Mouse (Mus musculus): Measurements from ENCODE around the gene Sfmbt2. TPM values are rescaled to one million over a fixed set of nuclear protein-coding genes. Genes with fewer than 3 reads are reported as not detected.

Sfmbt2 gene
- polyA plus RNA-seq, 1 experiment from 2014 or later: 7.7 TPM

GRCm38 (mm10) chr2:10569392-10569791 is 199.1 kb downstream of the Sfmbt2 start:
- 47% methylated on average over 6 of the region's 6 CpGs for WGBS
- no peaks in the 10 kb centered on the region for H3K9me3 ChIP-seq (ENCODE audit: control insufficient read depth, low read length)
- peak; percentile 67; the same call in 1 of the 2 replicates for ATAC-seq (ENCODE audit: low FRiP score)

GRCm38 (mm10) chr2:10572311-10572710 is 202.0 kb downstream of the Sfmbt2 start:
- H3K9me3 ChIP-seq (ENCODE audit: control insufficient read depth, low read length): no peaks in the 10 kb centered on the region
- no peak overlapping the region for H3K27ac ChIP-seq
- H3K4me1 ChIP-seq (replicated peaks; ENCODE audit: control insufficient read depth, insufficient read depth, low read length): no peaks in the 10 kb centered on the region
- no peak overlapping the region for H3K9ac ChIP-seq
- no peaks in the 10 kb centered on the region for H3K27me3 ChIP-seq (ENCODE audit: control insufficient read depth, insufficient read depth, low read length)
- no peaks in the 10 kb centered on the region for H3K36me3 ChIP-seq (replicated peaks; ENCODE audit: control insufficient read depth, insufficient read depth)
- H3K4me2 ChIP-seq (replicated peaks): no peak overlapping the region
- no peak for DNase-seq (ENCODE audit: low spot score)
- H3K4me3 ChIP-seq (replicated peaks; ENCODE audit: low read length): no peak overlapping the region
- ATAC-seq (ENCODE audit: low FRiP score): no peak
- WGBS: 87% methylated on average over 4 of the region's 4 CpGs

More at GRCm38 (mm10) chr2:10569392-10569791, 199.1 kb downstream of the Sfmbt2 start:
- H3K9ac ChIP-seq: no peak overlapping the region
- no peak for DNase-seq (ENCODE audit: low spot score)
- H3K36me3 ChIP-seq (replicated peaks; ENCODE audit: control insufficient read depth, insufficient read depth): no peaks in the 10 kb centered on the region
- no peaks in the 10 kb centered on the region for H3K4me1 ChIP-seq (replicated peaks; ENCODE audit: control insufficient read depth, insufficient read depth, low read length)
- no peak overlapping the region for H3K27ac ChIP-seq
- H3K27me3 ChIP-seq (ENCODE audit: control insufficient read depth, insufficient read depth, low read length): no peaks in the 10 kb centered on the region
- no peak overlapping the region for H3K4me3 ChIP-seq (replicated peaks; ENCODE audit: low read length)
- H3K4me2 ChIP-seq (replicated peaks): no peak overlapping the region

- H3K27ac ChIP-seq: no peak overlapping the region
- WGBS: 89% methylated on average over 3 of the region's 3 CpGs
- H3K4me1 ChIP-seq (replicated peaks; ENCODE audit: control insufficient read depth, insufficient read depth, low read length): no peaks in the 10 kb centered on the region
- ATAC-seq (ENCODE audit: low FRiP score): no peak
- H3K27me3 ChIP-seq (ENCODE audit: control insufficient read depth, insufficient read depth, low read length): no peaks in the 10 kb centered on the region
- no peak overlapping the region for H3K4me3 ChIP-seq (replicated peaks; ENCODE audit: low read length)
- no peak overlapping the region for H3K9ac ChIP-seq
- DNase-seq (ENCODE audit: low spot score): no peak
- H3K36me3 ChIP-seq (replicated peaks; ENCODE audit: control insufficient read depth, insufficient read depth): no peaks in the 10 kb centered on the region
- H3K9me3 ChIP-seq (ENCODE audit: control insufficient read depth, low read length): no peaks in the 10 kb centered on the region
- H3K4me2 ChIP-seq (replicated peaks): no peak overlapping the region
Measured at GRCm38 (mm10) chr2:10575962-10576740, 205.8 kb downstream of the Sfmbt2 start.

DNA sequence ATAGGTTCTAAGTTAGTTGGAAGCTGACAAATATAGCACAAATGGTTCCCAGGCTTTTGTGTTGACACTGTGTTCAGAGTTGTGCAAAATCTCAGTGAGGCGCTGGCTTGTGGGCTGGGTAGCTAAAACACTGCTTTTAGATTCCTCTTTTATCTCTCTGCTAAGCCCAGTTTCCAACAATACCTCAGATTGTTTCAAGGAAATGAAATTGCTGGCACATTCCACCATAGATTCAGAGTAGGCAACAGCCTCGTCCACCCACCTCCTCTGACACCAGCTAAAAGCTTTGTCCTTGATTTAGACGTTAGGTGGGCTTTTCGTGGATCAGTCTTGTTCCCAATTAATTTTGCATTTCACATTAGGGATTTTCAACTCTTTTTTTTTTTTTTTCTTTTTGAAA is 212.4 kb downstream of the Sfmbt2 start:
- H3K4me3 ChIP-seq (replicated peaks; ENCODE audit: low read length): no peak overlapping the region
- no peaks in the 10 kb centered on the region for H3K9me3 ChIP-seq (ENCODE audit: control insufficient read depth, low read length)
- H3K4me2 ChIP-seq (replicated peaks): no peak overlapping the region
- no peak overlapping the region for H3K9ac ChIP-seq
- DNase-seq (ENCODE audit: low spot score) (no peak), ATAC-seq (ENCODE audit: low FRiP score) (no peak)
- H3K27ac ChIP-seq: no peak overlapping the region
- no peaks in the 10 kb centered on the region for H3K4me1 ChIP-seq (replicated peaks; ENCODE audit: control insufficient read depth, insufficient read depth, low read length)
- WGBS: 71% methylated on average over 4 of the region's 4 CpGs
- no peaks in the 10 kb centered on the region for H3K36me3 ChIP-seq (replicated peaks; ENCODE audit: control insufficient read depth, insufficient read depth)
- no peaks in the 10 kb centered on the region for H3K27me3 ChIP-seq (ENCODE audit: control insufficient read depth, insufficient read depth, low read length)

DNA sequence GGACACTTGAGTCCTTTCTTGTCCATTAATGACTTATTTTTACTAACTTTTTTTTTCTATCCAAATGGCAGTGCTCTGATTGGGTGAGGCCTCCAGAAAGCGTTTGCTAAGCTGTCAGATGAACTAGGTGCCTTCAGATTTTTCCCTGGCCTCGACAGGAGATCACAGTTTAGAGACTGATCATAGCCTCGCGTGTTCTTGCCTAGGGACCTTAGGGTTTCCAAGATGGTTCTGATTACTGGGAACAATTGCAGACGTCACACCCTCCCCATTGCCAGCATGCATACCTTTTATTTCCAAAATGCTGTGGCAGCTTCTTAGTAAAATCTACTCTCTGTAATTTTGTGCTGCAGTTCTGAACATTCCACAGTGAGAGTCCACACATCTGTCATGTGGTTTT is 212.8 kb downstream of the Sfmbt2 start:
- H3K36me3 ChIP-seq (replicated peaks; ENCODE audit: control insufficient read depth, insufficient read depth): no peaks in the 10 kb centered on the region
- WGBS: 82% methylated on average over 5 of the region's 5 CpGs
- H3K4me2 ChIP-seq (replicated peaks): no peak overlapping the region
- H3K27me3 ChIP-seq (ENCODE audit: control insufficient read depth, insufficient read depth, low read length): no peaks in the 10 kb centered on the region
- H3K9me3 ChIP-seq (ENCODE audit: control insufficient read depth, low read length): no peaks in the 10 kb centered on the region
- no peak overlapping the region for H3K9ac ChIP-seq
- DNase-seq (ENCODE audit: low spot score) (no peak), ATAC-seq (ENCODE audit: low FRiP score) (no peak)
- H3K27ac ChIP-seq: no peak overlapping the region
- H3K4me3 ChIP-seq (replicated peaks; ENCODE audit: low read length): no peak overlapping the region
- no peaks in the 10 kb centered on the region for H3K4me1 ChIP-seq (replicated peaks; ENCODE audit: control insufficient read depth, insufficient read depth, low read length)

DNA sequence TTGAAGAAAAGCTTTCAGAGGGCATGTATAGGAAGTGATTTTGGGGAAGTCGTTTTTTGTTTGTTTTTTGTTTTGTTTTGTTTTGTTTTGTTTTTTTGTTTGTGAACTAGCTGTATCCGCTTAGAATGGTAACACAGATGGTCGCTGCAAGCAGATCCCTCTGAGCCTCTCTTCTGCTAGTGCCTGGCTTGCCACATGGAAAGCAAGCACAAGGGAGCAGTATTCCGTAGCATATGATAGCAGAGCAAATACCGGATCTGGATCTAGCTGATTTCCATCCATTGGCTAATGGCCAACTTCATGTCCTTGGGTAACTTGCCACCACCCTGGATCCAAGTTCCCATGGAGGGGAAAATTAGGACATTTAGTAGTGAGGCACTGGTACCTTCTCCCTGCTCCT is 221.0 kb downstream of the Sfmbt2 start:
- no peaks in the 10 kb centered on the region for H3K4me1 ChIP-seq (replicated peaks; ENCODE audit: control insufficient read depth, insufficient read depth, low read length)
- no peak overlapping the region for H3K4me3 ChIP-seq (replicated peaks; ENCODE audit: low read length)
- WGBS: 83% methylated on average over 5 of the region's 5 CpGs
- no peak overlapping the region for H3K9ac ChIP-seq
- no peaks in the 10 kb centered on the region for H3K27me3 ChIP-seq (ENCODE audit: control insufficient read depth, insufficient read depth, low read length)
- H3K36me3 ChIP-seq (replicated peaks; ENCODE audit: control insufficient read depth, insufficient read depth): no peaks in the 10 kb centered on the region
- DNase-seq (ENCODE audit: low spot score) (no peak), ATAC-seq (ENCODE audit: low FRiP score) (no peak)
- H3K27ac ChIP-seq: no peak overlapping the region
- H3K9me3 ChIP-seq (ENCODE audit: control insufficient read depth, low read length): no peaks in the 10 kb centered on the region
- H3K4me2 ChIP-seq (replicated peaks): no peak overlapping the region

- no peak overlapping the region for H3K4me3 ChIP-seq (replicated peaks; ENCODE audit: low read length)
- no peak overlapping the region for H3K9ac ChIP-seq
- ATAC-seq (ENCODE audit: low FRiP score) (no peak), DNase-seq (ENCODE audit: low spot score) (no peak)
- H3K4me2 ChIP-seq (replicated peaks): no peak overlapping the region
- no peaks in the 10 kb centered on the region for H3K27me3 ChIP-seq (ENCODE audit: control insufficient read depth, insufficient read depth, low read length)
- no peaks in the 10 kb centered on the region for H3K4me1 ChIP-seq (replicated peaks; ENCODE audit: control insufficient read depth, insufficient read depth, low read length)
- H3K9me3 ChIP-seq (ENCODE audit: control insufficient read depth, low read length): no peaks in the 10 kb centered on the region
- no peak overlapping the region for H3K27ac ChIP-seq
- 76% methylated on average over 2 of the region's 2 CpGs for WGBS
- H3K36me3 ChIP-seq (replicated peaks; ENCODE audit: control insufficient read depth, insufficient read depth): no peaks in the 10 kb centered on the region
Measured at GRCm38 (mm10) chr2:10615500-10615899, 245.2 kb downstream of the Sfmbt2 start.

MicroRNA genes within 50 kb of the gene (microRNA counts, 519-probe panel; counts per million panel counts)
- microRNA mmu-miR-297a+mmu-miR-466f+mmu-miR-669b (not detected), microRNA mmu-miR-297b-3p (not detected), microRNA mmu-miR-297b-5p (not detected), microRNA mmu-miR-297c (2,954 counts per million, percentile 12 among the panel's probes with 10 or more counts), microRNA mmu-miR-466a-3p+mmu-miR-466b-3-3p (4,362 counts per million, percentile 39 among the panel's probes with 10 or more counts), microRNA mmu-miR-466a-5p+mmu-miR-466e-5p (not detected), microRNA mmu-miR-466c-5p (not detected), microRNA mmu-miR-466d-3p (not detected), microRNA mmu-miR-466d-5p (not detected), microRNA mmu-miR-466f-5p (not detected), microRNA mmu-miR-466g (3,388 counts per million, percentile 19 among the panel's probes with 10 or more counts), microRNA mmu-miR-466h (not detected), microRNA mmu-miR-466l (not detected), microRNA mmu-miR-467a (2,456 counts per million, percentile 5 among the panel's probes with 10 or more counts), microRNA mmu-miR-467b (not detected), microRNA mmu-miR-467c (2,255 counts per million, percentile 4 among the panel's probes with 10 or more counts), microRNA mmu-miR-467d (not detected), microRNA mmu-miR-467e (2,361 counts per million, percentile 5 among the panel's probes with 10 or more counts), microRNA mmu-miR-669a (3,144 counts per million, percentile 14 among the panel's probes with 10 or more counts), microRNA mmu-miR-669e (not detected), microRNA mmu-miR-669f (5,262 counts per million, percentile 64 among the panel's probes with 10 or more counts), microRNA mmu-miR-669g (not detected), microRNA mmu-miR-669h-5p (not detected), microRNA mmu-miR-669i (not detected), microRNA mmu-miR-669j (not detected), microRNA mmu-miR-669m (not detected), microRNA mmu-miR-669o (not detected)

Small RNA genes within 50 kb of the gene (microRNA-seq; reads per million reads assigned to microRNA genes)
- gene Gm22051 (not detected), gene Gm22072 (1.1 reads per million), gene Gm22091 (not detected), gene Gm22166 (not detected), gene Gm22239 (not detected), gene Gm22626 (not detected), gene Gm22635 (not detected), gene Gm22677 (not detected), gene Gm22678 (not detected), gene Gm22775 (not detected), gene Gm22925 (not detected), gene Gm23108 (not detected), gene Gm23288 (not detected), gene Gm23542 (not detected), gene Gm23569 (not detected), gene Gm23571 (not detected), gene Gm23578 (not detected), gene Gm23651 (not detected), gene Gm23988 (not detected), gene Gm24028 (not detected), gene Gm24167 (not detected), gene Gm24315 (not detected), gene Gm24342 (not detected), gene Gm24488 (not detected), gene Gm24640 (not detected), gene Gm24673 (not detected), gene Gm24761 (not detected), gene Gm24806 (not detected), gene Gm25022 (not detected), gene Gm25158 (not detected), gene Gm25263 (not detected), gene Gm25285 (not detected), gene Gm25316 (not detected), gene Gm25451 (not detected), gene Gm25673 (not detected), gene Gm25680 (not detected), gene Gm25701 (not detected), gene Gm25753 (not detected), gene Gm25943 (not detected), gene Gm26060 (not detected), gene Gm26073 (not detected), gene Gm26092 (not detected), gene Gm26156 (not detected), gene Gm26229 (not detected), gene Gm26398 (not detected), gene Gm26426 (not detected), gene Gm26431 (not detected), gene Gm26491 (not detected), gene Mir297a-2 (3.9 reads per million, percentile 17 among the genes with 10 or more reads in this experiment), gene Mir297a-3 (not detected), gene Mir297a-4 (not detected), gene Mir297b (0.65 reads per million), gene Mir297c (not detected), gene Mir466 (0.81 reads per million), gene Mir466b-1 (not detected), gene Mir466b-2 (not detected), gene Mir466b-3 (0.48 reads per million), gene Mir466b-4 (not detected), gene Mir466b-5 (not detected), gene Mir466b-6 (not detected), gene Mir466b-7 (not detected), gene Mir466b-8 (not detected), gene Mir466c-1 (not detected), gene Mir466c-2 (not detected), gene Mir466d (not detected), gene Mir466e (not detected), gene Mir466f-1 (not detected), gene Mir466f-2 (not detected), gene Mir466f-3 (not detected), gene Mir466g (not detected), gene Mir466h (0.48 reads per million), gene Mir466l (not detected), gene Mir466m (not detected), gene Mir466n (14.2 reads per million, percentile 33 among the genes with 10 or more reads in this experiment), gene Mir466o (not detected), gene Mir466p (not detected), gene Mir467a-1 (not detected), gene Mir467a-10 (not detected), gene Mir467a-2 (not detected), gene Mir467a-3 (not detected), gene Mir467a-4 (not detected), gene Mir467a-5 (not detected), gene Mir467a-6 (not detected), gene Mir467a-7 (not detected), gene Mir467a-8 (not detected), gene Mir467a-9 (not detected), gene Mir467b (not detected), gene Mir467c (931 reads per million, percentile 77 among the genes with 10 or more reads in this experiment), gene Mir467d (1,995 reads per million, percentile 82 among the genes with 10 or more reads in this experiment), gene Mir467e (1,344 reads per million, percentile 81 among the genes with 10 or more reads in this experiment), gene Mir669a-1 (not detected), gene Mir669a-10 (not detected), gene Mir669a-11 (not detected), gene Mir669a-12 (not detected), gene Mir669a-2 (not detected), gene Mir669a-3 (not detected), gene Mir669a-4 (not detected), gene Mir669a-5 (not detected), gene Mir669a-6 (not detected), gene Mir669a-7 (not detected), gene Mir669a-8 (not detected), gene Mir669a-9 (not detected), gene Mir669b (not detected), gene Mir669c (134 reads per million, percentile 54 among the genes with 10 or more reads in this experiment), gene Mir669d (not detected), gene Mir669d-2 (not detected), gene Mir669e (30.7 reads per million, percentile 38 among the genes with 10 or more reads in this experiment), gene Mir669f (1.8 reads per million, percentile 5 among the genes with 10 or more reads in this experiment), gene Mir669g (not detected), gene Mir669h (4.4 reads per million, percentile 19 among the genes with 10 or more reads in this experiment), gene Mir669i (not detected), gene Mir669j (not detected), gene Mir669k (not detected), gene Mir669l (320 reads per million, percentile 66 among the genes with 10 or more reads in this experiment), gene Mir669m-1 (not detected), gene Mir669m-2 (not detected), gene Mir669o (375 reads per million, percentile 68 among the genes with 10 or more reads in this experiment), gene Mir669p-1 (not detected), gene Mir669p-2 (not detected)

Other genes with a start within 250 kb of the Sfmbt2 start
- 3.4 and 4.1 TPM in 2 replicates for gene Itih2, start 239.1 kb upstream of the Sfmbt2 start, polyA plus RNA-seq (2014; fragmentation: Nextera tagmentation; extraction: Ambion mirVana)
- 10.4 and 10.9 TPM in 2 replicates for gene Itih5, start 216.9 kb upstream of the Sfmbt2 start, polyA plus RNA-seq (2014; fragmentation: Nextera tagmentation; extraction: Ambion mirVana)

Measured in hindbrain, embryonic 14.5 days (tissue).